Comparison of ENCODE assay signal across 8 mouse cellular contexts in genomic region chr4:31963354-31964193, GRCm38 (mm10). TPM values are rescaled to one million over a fixed set of nuclear protein-coding genes. Genes with fewer than 3 reads are reported as not detected.
A peak's percentile ranks its signal among the peaks of the same experiment; 100 is the strongest.
DNase-seq lines count a peak whose midpoint lies in the region; ATAC-seq lines count a peak whose summit lies in the region.

Gene Map3k7, plus strand, starts transcription at chr4:31964097.

- H3K4me3 ChIP-seq in forebrain, embryonic 14.5 days (ENCODE audit: low read depth, low read length): peak within 1 kb of the TSS; percentile 62
- peak within 1 kb of the TSS; percentile 87 for H3K4me3 ChIP-seq in neural tube, embryonic 15.5 days (replicated peaks)

- DNase-seq in ES-CJ7 (ENCODE audit: low read depth, low spot score): peak; percentile 91
- peak; percentile 88 for DNase-seq in cerebellum, adult 11 months
- peak; percentile 96 for DNase-seq in forebrain, embryonic 14.5 days (ENCODE audit: low spot score)
- peak; percentile 93 to 98 for DNase-seq in heart, postnatal 14 days
- DNase-seq in layer of hippocampus, adult 11-12 months (ENCODE audit: low spot score): peak; percentile 91
- peak; percentile 91 to 93 for DNase-seq in lung, adult 18-20 months
- DNase-seq in testis, postnatal 14 days (ENCODE audit: low spot score): peak; percentile 94

- no peaks in the 10 kb centered on the region for H3K27me3 ChIP-seq in forebrain, embryonic 14.5 days (replicated peaks; ENCODE audit: control insufficient read depth, insufficient read depth, low read length)
- H3K27me3 ChIP-seq in neural tube, embryonic 15.5 days (replicated peaks): no peaks in the 10 kb centered on the region

- H3K36me3 ChIP-seq in forebrain, embryonic 14.5 days (ENCODE audit: control insufficient read depth, insufficient read depth, low read length): no peaks in the 10 kb centered on the region
- no peaks in the 10 kb centered on the region for H3K36me3 ChIP-seq in neural tube, embryonic 15.5 days

- intact Hi-C loops in heart, postnatal 14 days (cut with DNase I): no loop called here

- H3K4me2 ChIP-seq in forebrain, embryonic 14.5 days (ENCODE audit: low read length): peak within 1 kb of the TSS; percentile 79
- peak within 1 kb of the TSS; percentile 86 for H3K4me2 ChIP-seq in neural tube, embryonic 15.5 days

- peak within 1 kb of the TSS; percentile 98 for H3K27ac ChIP-seq in forebrain, embryonic 14.5 days (ENCODE audit: low read depth, low read length)
- peak within 1 kb of the TSS; percentile 99 for H3K27ac ChIP-seq in neural tube, embryonic 15.5 days (replicated peaks)

- H3K9me3 ChIP-seq in forebrain, embryonic 14.5 days (replicated peaks; ENCODE audit: control insufficient read depth, low read length): no peaks in the 10 kb centered on the region
- H3K9me3 ChIP-seq in neural tube, embryonic 15.5 days (replicated peaks): no peaks in the 10 kb centered on the region

- H3K4me1 ChIP-seq in forebrain, embryonic 14.5 days (ENCODE audit: control insufficient read depth, insufficient read depth, low read length): peaks cover 10% of the 10 kb centered on the region
- H3K4me1 ChIP-seq in neural tube, embryonic 15.5 days: peaks cover 27% of the 10 kb centered on the region

- WGBS in forebrain, embryonic 14.5 days: under 1% methylated on average over 84 of the region's 88 CpGs
- WGBS in neural tube, embryonic 15.5 days: under 1% methylated on average over 88 of the region's 88 CpGs

- H3K9ac ChIP-seq in forebrain, embryonic 14.5 days (ENCODE audit: low read length): peak within 1 kb of the TSS; percentile 80
- peak within 1 kb of the TSS; percentile 84 for H3K9ac ChIP-seq in neural tube, embryonic 15.5 days (replicated peaks)

- ATAC-seq in forebrain, embryonic 14.5 days: peak; percentile 96
- peak; percentile 94 for ATAC-seq in neural tube, embryonic 15.5 days (ENCODE audit: low FRiP score)

RNA-seq across cellular contexts. Expression of gene Map3k7, which starts in this region (rescaled TPM):
- 31.5 and 38.0 TPM in 2 replicates for polyA plus RNA-seq in forebrain, embryonic 14.5 days (2014; fragmentation: Nextera tagmentation; extraction: Ambion mirVana)
- 10 to 100 TPM; 46.2 to 47.0 TPM for total RNA-seq in heart, postnatal 14 days (2021)
- polyA plus RNA-seq in neural tube, embryonic 15.5 days (2015; fragmentation: Nextera tagmentation; extraction: Ambion mirVana): 21.6 and 22.0 TPM in 2 replicates

Comparison
In these comparisons a context has a peak if more than half of its experiments do, and no peak if none do; other contexts are left out.
1. Peak in every context shown above with its lines: DNase-seq, ATAC-seq, H3K4me3 ChIP-seq and H3K27ac ChIP-seq.